Mouse (Mus musculus): ENCODE measurements at regions not wholly inside any gene's neighbourhood (a gene's known extent, or its start where the extent isn't known, plus 50 kb on each side); places are given as distances from the start of the nearest gene placed in this dataset.
A peak's percentile ranks its signal among the peaks of the same experiment; 100 is the strongest.

- Histone ChIP-seq H3K9ac (ENCODE audit: low read length) (no peak overlapping the region), H3K27me3 (ENCODE audit: control insufficient read depth, insufficient read depth, low read length) (no peaks in the 10 kb centered on the region), H3K9me3 (ENCODE audit: control insufficient read depth, low read length) (no peaks in the 10 kb centered on the region), H3K4me2 (ENCODE audit: low read depth, low read length, severe bottlenecking) (no peak overlapping the region), H3K27ac (ENCODE audit: low read depth, low read length) (no peak overlapping the region), H3K4me3 (ENCODE audit: low read depth, low read length) (no peak overlapping the region), H3K36me3 (ENCODE audit: control insufficient read depth, insufficient read depth, low read length) (no peaks in the 10 kb centered on the region), H3K4me1 (replicated peaks; ENCODE audit: control insufficient read depth, insufficient read depth, low read length) (no peaks in the 10 kb centered on the region)
- 91% methylated on average over 5 of the region's 5 CpGs for WGBS
- no peak for DNase-seq (ENCODE audit: low spot score)
- ATAC-seq (replicated peaks; ENCODE audit: low FRiP score): no peak
Observed at GRCm38 (mm10) chr10:125467503-125467902, 78.2 kb upstream of the Slc16a7 start.

DNA sequence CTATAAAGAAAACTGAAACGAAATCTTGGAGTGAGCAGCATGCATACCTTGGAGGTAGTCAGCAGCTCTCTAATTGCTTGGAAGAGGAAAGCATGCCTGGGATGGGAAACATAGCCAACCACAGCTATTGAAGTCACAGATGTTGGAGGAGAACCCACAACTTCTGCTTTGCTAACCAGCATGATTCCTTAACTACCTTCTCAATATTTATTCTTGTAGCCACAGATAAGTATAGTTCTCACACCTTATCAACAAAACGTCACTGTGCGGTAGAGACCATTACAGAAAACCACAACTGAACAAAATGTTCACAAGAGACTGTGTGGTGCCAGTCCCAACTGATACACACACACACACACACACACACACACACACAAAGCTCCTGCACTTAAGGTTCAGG is 99.1 kb upstream of the Slc16a7 start:
- Histone ChIP-seq H3K9ac (ENCODE audit: low read length) (no peak overlapping the region), H3K36me3 (ENCODE audit: control insufficient read depth, insufficient read depth, low read length) (no peaks in the 10 kb centered on the region), H3K27ac (ENCODE audit: low read depth, low read length) (no peak overlapping the region), H3K27me3 (ENCODE audit: control insufficient read depth, insufficient read depth, low read length) (no peaks in the 10 kb centered on the region), H3K4me2 (ENCODE audit: low read depth, low read length, severe bottlenecking) (no peak overlapping the region), H3K9me3 (ENCODE audit: control insufficient read depth, low read length) (no peaks in the 10 kb centered on the region), H3K4me1 (replicated peaks; ENCODE audit: control insufficient read depth, insufficient read depth, low read length) (no peaks in the 10 kb centered on the region), H3K4me3 (ENCODE audit: low read depth, low read length) (no peak overlapping the region)
- no peak for ATAC-seq (replicated peaks; ENCODE audit: low FRiP score)
- DNase-seq (ENCODE audit: low spot score): no peak
- 86% methylated on average over 3 of the region's 3 CpGs for WGBS

- ATAC-seq (replicated peaks; ENCODE audit: low FRiP score): no peak
Observed at GRCm38 (mm10) chr10:125490395-125490794, 101.1 kb upstream of the Slc16a7 start.

GRCm38 (mm10) chr10:125494489-125494888 is 105.2 kb upstream of the Slc16a7 start:
- Histone ChIP-seq H3K4me2 (ENCODE audit: low read depth, low read length, severe bottlenecking) (no peak overlapping the region), H3K4me3 (ENCODE audit: low read depth, low read length) (no peak overlapping the region), H3K27me3 (ENCODE audit: control insufficient read depth, insufficient read depth, low read length) (no peaks in the 10 kb centered on the region), H3K27ac (ENCODE audit: low read depth, low read length) (no peak overlapping the region), H3K9me3 (ENCODE audit: control insufficient read depth, low read length) (no peaks in the 10 kb centered on the region), H3K4me1 (replicated peaks; ENCODE audit: control insufficient read depth, insufficient read depth, low read length) (no peaks in the 10 kb centered on the region), H3K36me3 (ENCODE audit: control insufficient read depth, insufficient read depth, low read length) (no peaks in the 10 kb centered on the region), H3K9ac (ENCODE audit: low read length) (no peak overlapping the region)
- WGBS: 76% methylated on average over 4 of the region's 4 CpGs
- ATAC-seq (replicated peaks; ENCODE audit: low FRiP score) (no peak), DNase-seq (ENCODE audit: low spot score) (no peak)

More at GRCm38 (mm10) chr10:125490395-125490794, 101.1 kb upstream of the Slc16a7 start:
- Histone ChIP-seq H3K4me3 (ENCODE audit: low read depth, low read length) (no peak overlapping the region), H3K9me3 (ENCODE audit: control insufficient read depth, low read length) (no peaks in the 10 kb centered on the region), H3K9ac (ENCODE audit: low read length) (no peak overlapping the region), H3K27me3 (ENCODE audit: control insufficient read depth, insufficient read depth, low read length) (no peaks in the 10 kb centered on the region), H3K4me2 (ENCODE audit: low read depth, low read length, severe bottlenecking) (no peak overlapping the region), H3K36me3 (ENCODE audit: control insufficient read depth, insufficient read depth, low read length) (no peaks in the 10 kb centered on the region), H3K4me1 (replicated peaks; ENCODE audit: control insufficient read depth, insufficient read depth, low read length) (no peaks in the 10 kb centered on the region), H3K27ac (ENCODE audit: low read depth, low read length) (no peak overlapping the region)
- 76% methylated on average over 4 of the region's 4 CpGs for whole genome bisulfite sequencing
- DNase-seq (ENCODE audit: low spot score): no peak

GRCm38 (mm10) chr10:125498347-125498746 is 109.1 kb upstream of the Slc16a7 start:
- H3K4me1 ChIP-seq (replicated peaks; ENCODE audit: control insufficient read depth, insufficient read depth, low read length): no peaks in the 10 kb centered on the region
- no peaks in the 10 kb centered on the region for H3K27me3 ChIP-seq (ENCODE audit: control insufficient read depth, insufficient read depth, low read length)
- H3K36me3 ChIP-seq (ENCODE audit: control insufficient read depth, insufficient read depth, low read length): no peaks in the 10 kb centered on the region
- no peaks in the 10 kb centered on the region for H3K9me3 ChIP-seq (ENCODE audit: control insufficient read depth, low read length)
- H3K27ac ChIP-seq (ENCODE audit: low read depth, low read length): no peak overlapping the region
- no peak overlapping the region for H3K4me3 ChIP-seq (ENCODE audit: low read depth, low read length)
- 37% methylated on average over 1 of the region's 1 CpGs for WGBS
- H3K9ac ChIP-seq (ENCODE audit: low read length): no peak overlapping the region
- no peak for ATAC-seq (replicated peaks; ENCODE audit: low FRiP score)
- no peak for DNase-seq (ENCODE audit: low spot score)
- no peak overlapping the region for H3K4me2 ChIP-seq (ENCODE audit: low read depth, low read length, severe bottlenecking)

- no peak overlapping the region for H3K4me2 ChIP-seq (ENCODE audit: low read depth, low read length, severe bottlenecking)
- H3K27me3 ChIP-seq (ENCODE audit: control insufficient read depth, insufficient read depth, low read length): no peaks in the 10 kb centered on the region
- no peak overlapping the region for H3K9ac ChIP-seq (ENCODE audit: low read length)
- H3K27ac ChIP-seq (ENCODE audit: low read depth, low read length): no peak overlapping the region
- ATAC-seq (replicated peaks; ENCODE audit: low FRiP score): no peak
- H3K4me3 ChIP-seq (ENCODE audit: low read depth, low read length): no peak overlapping the region
- H3K9me3 ChIP-seq (ENCODE audit: control insufficient read depth, low read length): no peaks in the 10 kb centered on the region
- no peak for DNase-seq (ENCODE audit: low spot score)
- H3K36me3 ChIP-seq (ENCODE audit: control insufficient read depth, insufficient read depth, low read length): no peaks in the 10 kb centered on the region
- no peaks in the 10 kb centered on the region for H3K4me1 ChIP-seq (replicated peaks; ENCODE audit: control insufficient read depth, insufficient read depth, low read length)
- 79% methylated on average over 4 of the region's 4 CpGs for WGBS
Observed at GRCm38 (mm10) chr10:125500338-125500737, 111.1 kb upstream of the Slc16a7 start.

GRCm38 (mm10) chr10:125515026-125515425 is 125.8 kb upstream of the Slc16a7 start:
- WGBS: 81% methylated on average over 5 of the region's 5 CpGs
- no peak overlapping the region for H3K4me2 ChIP-seq (ENCODE audit: low read depth, low read length, severe bottlenecking)
- H3K4me1 ChIP-seq (replicated peaks; ENCODE audit: control insufficient read depth, insufficient read depth, low read length): no peaks in the 10 kb centered on the region
- H3K9me3 ChIP-seq (ENCODE audit: control insufficient read depth, low read length): no peaks in the 10 kb centered on the region
- no peaks in the 10 kb centered on the region for H3K27me3 ChIP-seq (ENCODE audit: control insufficient read depth, insufficient read depth, low read length)
- H3K4me3 ChIP-seq (ENCODE audit: low read depth, low read length): no peak overlapping the region
- no peak for DNase-seq (ENCODE audit: low spot score)
- no peaks in the 10 kb centered on the region for H3K36me3 ChIP-seq (ENCODE audit: control insufficient read depth, insufficient read depth, low read length)
- H3K9ac ChIP-seq (ENCODE audit: low read length): no peak overlapping the region
- H3K27ac ChIP-seq (ENCODE audit: low read depth, low read length): no peak overlapping the region
- ATAC-seq (replicated peaks; ENCODE audit: low FRiP score): no peak

- H3K27me3 ChIP-seq (ENCODE audit: control insufficient read depth, insufficient read depth, low read length): no peaks in the 10 kb centered on the region
- no peak overlapping the region for H3K27ac ChIP-seq (ENCODE audit: low read depth, low read length)
- no peaks in the 10 kb centered on the region for H3K36me3 ChIP-seq (ENCODE audit: control insufficient read depth, insufficient read depth, low read length)
- no peak overlapping the region for H3K4me2 ChIP-seq (ENCODE audit: low read depth, low read length, severe bottlenecking)
- WGBS: 90% methylated on average over 6 of the region's 6 CpGs
- no peak for DNase-seq (ENCODE audit: low spot score)
- no peaks in the 10 kb centered on the region for H3K4me1 ChIP-seq (replicated peaks; ENCODE audit: control insufficient read depth, insufficient read depth, low read length)
- H3K9me3 ChIP-seq (ENCODE audit: control insufficient read depth, low read length): no peaks in the 10 kb centered on the region
- H3K9ac ChIP-seq (ENCODE audit: low read length): no peak overlapping the region
- no peak overlapping the region for H3K4me3 ChIP-seq (ENCODE audit: low read depth, low read length)
- ATAC-seq (replicated peaks; ENCODE audit: low FRiP score): no peak
Observed at GRCm38 (mm10) chr10:125530876-125531275, 141.6 kb upstream of the Slc16a7 start.

DNA sequence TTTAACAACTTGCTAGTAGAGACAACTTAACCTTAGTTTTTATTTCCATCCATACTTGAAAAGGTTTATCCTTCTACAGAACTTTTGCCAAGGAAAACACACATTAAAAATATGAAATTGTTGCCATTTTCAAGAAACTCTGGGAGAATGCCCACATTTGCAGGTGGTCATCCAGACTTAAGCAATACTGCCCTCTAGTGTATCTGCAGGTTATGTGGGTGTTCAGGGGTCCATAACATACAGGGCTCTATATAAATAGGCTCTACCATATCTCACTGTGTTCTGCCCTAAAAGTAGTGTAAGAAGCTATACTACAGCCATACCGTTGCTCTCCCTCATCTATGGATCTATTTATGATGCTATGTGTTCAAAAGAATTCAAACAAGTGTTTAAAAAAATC is 149.1 kb upstream of the Slc16a7 start:
- Histone ChIP-seq H3K4me2 (ENCODE audit: low read depth, low read length, severe bottlenecking) (no peak overlapping the region), H3K4me3 (ENCODE audit: low read depth, low read length) (no peak overlapping the region), H3K9me3 (ENCODE audit: control insufficient read depth, low read length) (no peaks in the 10 kb centered on the region), H3K27me3 (ENCODE audit: control insufficient read depth, insufficient read depth, low read length) (no peaks in the 10 kb centered on the region), H3K36me3 (ENCODE audit: control insufficient read depth, insufficient read depth, low read length) (no peaks in the 10 kb centered on the region), H3K9ac (ENCODE audit: low read length) (no peak overlapping the region), H3K4me1 (replicated peaks; ENCODE audit: control insufficient read depth, insufficient read depth, low read length) (no peaks in the 10 kb centered on the region), H3K27ac (ENCODE audit: low read depth, low read length) (no peak overlapping the region)
- no peak for DNase-seq (ENCODE audit: low spot score)
- WGBS: 57% methylated on average over 1 of the region's 1 CpGs
- ATAC-seq (replicated peaks; ENCODE audit: low FRiP score): peak; percentile 77

Data from forebrain, embryonic 11.5 days (tissue).